Mouse (Mus musculus) stomach, embryonic 14.5 days (tissue): Measurements from ENCODE around the gene Focad. TPM values are rescaled to one million over a fixed set of nuclear protein-coding genes. Genes with fewer than 3 reads are reported as not detected.

Source experiments
- ATAC-seq: fragments of 200-750 bp; cut with Nextera tagmentation; 2 replicates; pipeline ENCODE4 v1.8.0; 2017; ENCODE audit warnings: low read depth, moderate TSS enrichment; ENCODE audit not compliant: insufficient number of reproducible peaks, insufficient read depth, low FRiP score
- H3K27ac ChIP-seq: fragments of 300-500 bp; sonication (generic); 2 replicates; pipeline ENCODE4 v1.5.1; 2014; ENCODE audit warnings: mild to moderate bottlenecking, low read length, moderate library complexity, mixed read lengths
- H3K27me3 ChIP-seq: fragments of 300-500 bp; sonication (generic); 2 replicates; pipeline ENCODE4 v1.6.1; 2014; ENCODE audit warnings: low read length, control low read depth, mixed read lengths; ENCODE audit not compliant: control insufficient read depth, insufficient read depth
- H3K36me3 ChIP-seq: fragments of 300-500 bp; sonication (generic); 2 replicates; pipeline ENCODE4 v1.6.1; 2014; ENCODE audit warnings: mild to moderate bottlenecking, control low read depth, low read length, moderate library complexity, mixed read lengths; ENCODE audit not compliant: control insufficient read depth, insufficient read depth
- H3K4me1 ChIP-seq: fragments of 300-500 bp; sonication (generic); 2 replicates; pipeline ENCODE4 v1.6.1; 2014; ENCODE audit warnings: low read length, control low read depth, mixed read lengths; ENCODE audit not compliant: control insufficient read depth, insufficient read depth
- H3K4me2 ChIP-seq: fragments of 300-500 bp; sonication (generic); replicated peaks from 2 replicates; pipeline ENCODE4 v1.6.1; 2014; ENCODE audit warnings: low read depth, low read length, control low read depth
- H3K4me3 ChIP-seq: fragments of 300-500 bp; sonication (generic); 2 replicates; pipeline ENCODE4 v1.5.1; 2014; ENCODE audit warnings: low read depth, low read length, control low read depth
- H3K9ac ChIP-seq: fragments of 300-500 bp; sonication (generic); replicated peaks from 2 replicates; pipeline ENCODE4 v1.6.1; 2014; ENCODE audit warnings: low read depth, mild to moderate bottlenecking, control low read depth, low read length, moderate library complexity, mixed read lengths
- H3K9me3 ChIP-seq: fragments of 300-500 bp; sonication (generic); 2 replicates; pipeline ENCODE4 v1.6.1; 2016; ENCODE audit warnings: low read depth, low read length, control low read depth; ENCODE audit not compliant: control insufficient read depth
- WGBS: fragments of 180-500 bp; shearing (Covaris S2); extraction: QIAGEN DNeasy Blood & Tissue Kit; methylation state at CpG from one replicate; pipeline ENCODE4 v1.1.7; 2014; 5-methylcytosine and 5-hydroxymethylcytosine counted together
- polyA plus RNA-seq: library from polyadenylated mRNA; unstranded; fragments of >200 nt; fragmentation: Nextera tagmentation; extraction: Ambion mirVana; gene quantifications from 2 replicates; pipeline ENCODE4 v1.2.1, GENCODE M21; 2014

Focad gene
- polyA plus RNA-seq, 1 experiment from 2014 or later, result 16.3 TPM

DNA sequence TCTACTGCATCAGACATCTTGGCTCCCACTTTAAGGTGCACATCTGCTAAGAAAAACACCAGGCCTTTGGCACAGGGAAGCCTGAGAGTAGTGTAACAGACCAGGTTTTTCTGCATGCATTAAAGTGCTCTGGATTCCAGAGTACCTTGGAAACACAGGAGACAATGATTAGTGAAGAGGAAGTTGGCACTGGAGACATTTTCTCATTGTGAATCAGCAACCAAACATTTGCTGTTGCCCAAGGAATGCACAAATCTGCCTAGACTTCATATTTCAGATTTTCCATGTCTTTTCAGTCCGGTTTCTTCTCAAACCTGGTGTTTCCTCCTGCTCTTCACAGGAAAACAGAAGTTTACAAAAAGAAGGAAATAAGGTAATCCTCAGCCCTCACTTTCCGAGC lies 317.9 kb downstream of the Focad start:
- no peak overlapping the region for H3K4me2 ChIP-seq
- no peaks in the 10 kb centered on the region for H3K36me3 ChIP-seq
- no peaks in the 10 kb centered on the region for H3K9me3 ChIP-seq
- no peak overlapping the region for H3K4me3 ChIP-seq
- H3K27me3 ChIP-seq, result no peaks in the 10 kb centered on the region
- no peak for ATAC-seq
- no peak overlapping the region for H3K9ac ChIP-seq
- 81% methylated on average over 2 of the region's 2 CpGs for WGBS
- peaks cover 4% of the 10 kb centered on the region; the same call in 1 of the 2 replicates for H3K4me1 ChIP-seq
- H3K27ac ChIP-seq, result no peak overlapping the region

DNA sequence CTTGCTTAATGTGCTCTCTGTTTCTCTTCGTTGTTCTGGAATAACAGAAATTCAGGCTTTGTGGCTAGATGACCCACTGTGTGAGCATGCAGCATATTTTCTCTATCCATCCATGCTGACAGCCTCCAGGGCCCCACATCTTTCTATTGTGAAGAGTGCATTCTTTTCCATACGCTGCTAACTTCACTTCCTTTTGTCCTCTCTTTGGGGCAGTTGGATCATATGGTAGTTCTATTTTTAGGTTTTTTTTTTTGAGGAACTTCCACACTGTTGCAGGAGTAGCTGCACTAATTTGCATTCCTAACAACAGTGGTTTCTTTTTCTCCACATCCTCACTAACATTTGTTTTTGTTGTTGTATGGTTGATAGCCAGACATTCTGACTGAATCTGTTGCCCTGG lies 320.6 kb downstream of the Focad start:
- WGBS, result 64% methylated on average over 2 of the region's 2 CpGs
- H3K9ac ChIP-seq, result no peak overlapping the region
- no peak for ATAC-seq
- H3K4me2 ChIP-seq, result no peak overlapping the region
- no peak overlapping the region for H3K27ac ChIP-seq
- peaks cover 4% of the 10 kb centered on the region; the same call in 1 of the 2 replicates for H3K4me1 ChIP-seq
- H3K9me3 ChIP-seq, result no peaks in the 10 kb centered on the region
- no peak overlapping the region for H3K4me3 ChIP-seq
- H3K36me3 ChIP-seq, result no peaks in the 10 kb centered on the region
- no peaks in the 10 kb centered on the region for H3K27me3 ChIP-seq

DNA sequence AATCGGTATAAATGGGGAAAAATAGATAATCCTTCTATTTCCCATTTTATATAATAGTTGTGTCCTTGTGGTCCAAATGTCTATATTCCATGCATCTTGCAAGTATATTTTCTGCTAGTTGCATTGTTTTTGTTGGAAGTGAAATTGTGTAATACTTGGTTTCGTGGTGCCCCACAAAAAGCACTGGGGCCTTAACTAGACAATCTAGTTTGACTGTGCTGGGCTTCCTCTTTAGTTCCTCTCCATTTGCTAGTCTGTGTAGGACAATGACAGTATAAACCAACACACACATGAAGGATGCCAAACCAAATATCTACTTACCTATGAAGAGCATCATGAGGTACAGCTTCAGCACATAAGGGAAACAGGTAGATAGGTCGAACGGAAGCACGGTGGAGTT lies 324.9 kb downstream of the Focad start:
- Histone ChIP-seq H3K4me3 (no peak overlapping the region), H3K9me3 (no peaks in the 10 kb centered on the region), H3K27ac (no peak overlapping the region), H3K27me3 (no peaks in the 10 kb centered on the region), H3K9ac (no peak overlapping the region), H3K4me2 (no peak overlapping the region), H3K4me1 (peaks cover 4% of the 10 kb centered on the region; the same call in 1 of the 2 replicates), H3K36me3 (no peaks in the 10 kb centered on the region)
- no peak for ATAC-seq
- WGBS, result 88% methylated on average over 5 of the region's 5 CpGs

DNA sequence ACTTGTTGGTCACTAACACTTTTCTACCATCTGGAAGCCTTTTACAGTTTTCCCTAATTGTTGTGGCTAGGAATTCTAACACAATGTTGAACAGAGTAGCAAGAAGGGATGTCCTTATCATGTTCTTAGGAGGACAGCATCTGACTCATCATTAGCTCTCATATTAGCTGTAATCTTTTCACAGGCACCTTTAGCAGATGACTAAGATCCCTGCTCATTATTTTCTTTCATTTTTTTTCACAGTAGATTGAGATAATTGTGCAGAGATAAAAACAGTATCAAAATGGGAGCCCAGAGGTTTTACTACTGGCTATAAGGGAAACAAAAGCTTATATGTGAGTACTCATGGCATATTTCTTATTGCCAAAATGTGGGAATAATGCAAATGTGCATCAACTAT lies 330.1 kb downstream of the Focad start:
- no peaks in the 10 kb centered on the region for H3K27me3 ChIP-seq
- H3K4me1 ChIP-seq, result no peaks in the 10 kb centered on the region
- no peak overlapping the region for H3K9ac ChIP-seq
- no peak overlapping the region for H3K4me2 ChIP-seq
- H3K36me3 ChIP-seq, result no peaks in the 10 kb centered on the region
- H3K27ac ChIP-seq, result no peak overlapping the region
- H3K9me3 ChIP-seq, result no peaks in the 10 kb centered on the region
- ATAC-seq, result no peak
- H3K4me3 ChIP-seq, result no peak overlapping the region

DNA sequence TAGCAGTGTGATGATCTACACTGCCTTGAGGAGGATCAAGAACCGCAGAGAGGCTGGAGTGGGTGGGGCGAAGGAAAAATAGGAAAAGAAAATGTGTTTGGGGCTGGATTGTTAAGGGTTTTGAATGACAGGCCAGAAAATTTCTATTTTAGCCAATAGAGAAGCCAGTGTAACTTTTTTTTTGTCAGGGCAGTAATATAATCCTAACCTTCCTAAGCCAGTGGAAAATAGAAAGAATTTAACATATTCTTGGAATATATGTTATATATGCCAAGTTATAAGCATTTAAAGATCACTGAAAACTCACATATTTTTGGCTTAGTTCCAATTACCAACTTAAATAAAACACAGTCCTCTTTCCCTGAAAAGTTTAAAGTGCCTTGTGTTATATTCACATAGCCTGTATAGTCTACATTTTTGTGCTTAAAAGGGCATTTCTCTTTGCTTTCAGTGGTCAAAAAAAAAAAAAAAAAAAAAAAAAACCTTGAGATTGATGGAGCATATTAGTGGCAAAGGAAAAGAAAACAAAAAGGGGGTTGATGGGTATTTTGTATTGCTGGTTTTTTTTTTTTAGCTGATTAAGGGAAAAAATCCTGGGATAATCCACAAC lies 333.3 kb downstream of the Focad start:
- H3K36me3 ChIP-seq, result no peaks in the 10 kb centered on the region
- no peaks in the 10 kb centered on the region for H3K9me3 ChIP-seq
- no peak overlapping the region for H3K4me3 ChIP-seq
- 76% methylated on average over 2 of the region's 2 CpGs for WGBS
- no peak overlapping the region for H3K4me2 ChIP-seq
- no peaks in the 10 kb centered on the region for H3K27me3 ChIP-seq
- H3K9ac ChIP-seq, result no peak overlapping the region
- H3K4me1 ChIP-seq, result no peaks in the 10 kb centered on the region
- ATAC-seq, result no peak
- peak overlapping the region; percentile 33; the same call in 1 of the 2 replicates for H3K27ac ChIP-seq

DNA sequence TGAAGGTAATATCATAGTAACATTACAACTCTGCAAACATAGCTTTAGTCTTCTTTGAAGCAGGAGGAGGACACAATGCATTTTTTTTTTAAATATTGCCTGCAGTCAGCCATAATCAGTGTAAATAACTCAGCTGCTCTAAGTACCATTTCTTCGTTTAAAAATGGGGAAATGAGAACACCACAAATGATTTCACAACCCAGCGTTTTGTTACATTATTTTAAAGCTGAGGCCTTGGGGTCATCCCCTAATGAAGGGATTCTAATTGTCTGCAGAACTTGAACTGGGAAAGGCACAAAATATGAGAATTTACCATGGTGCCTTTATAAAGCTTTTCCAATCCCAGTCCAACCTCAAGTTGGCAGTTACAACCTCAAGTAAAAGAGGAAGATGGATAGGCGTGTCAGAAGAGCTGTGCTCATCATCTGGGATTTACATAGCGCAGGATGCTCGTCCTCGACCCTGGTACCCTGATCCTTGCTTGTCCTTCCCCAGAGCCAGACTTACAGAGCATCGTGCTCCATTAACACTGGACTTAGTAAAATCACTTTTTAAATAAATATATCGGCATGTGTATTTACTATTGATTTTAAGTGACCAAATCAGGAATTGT lies 338.1 kb downstream of the Focad start:
- Histone ChIP-seq H3K36me3 (no peaks in the 10 kb centered on the region), H3K27me3 (no peaks in the 10 kb centered on the region), H3K27ac (no peak overlapping the region), H3K9ac (no peak overlapping the region), H3K4me1 (no peaks in the 10 kb centered on the region), H3K4me3 (no peak overlapping the region), H3K9me3 (no peaks in the 10 kb centered on the region), H3K4me2 (no peak overlapping the region)
- ATAC-seq, result no peak
- WGBS, result 76% methylated on average over 8 of the region's 8 CpGs

DNA sequence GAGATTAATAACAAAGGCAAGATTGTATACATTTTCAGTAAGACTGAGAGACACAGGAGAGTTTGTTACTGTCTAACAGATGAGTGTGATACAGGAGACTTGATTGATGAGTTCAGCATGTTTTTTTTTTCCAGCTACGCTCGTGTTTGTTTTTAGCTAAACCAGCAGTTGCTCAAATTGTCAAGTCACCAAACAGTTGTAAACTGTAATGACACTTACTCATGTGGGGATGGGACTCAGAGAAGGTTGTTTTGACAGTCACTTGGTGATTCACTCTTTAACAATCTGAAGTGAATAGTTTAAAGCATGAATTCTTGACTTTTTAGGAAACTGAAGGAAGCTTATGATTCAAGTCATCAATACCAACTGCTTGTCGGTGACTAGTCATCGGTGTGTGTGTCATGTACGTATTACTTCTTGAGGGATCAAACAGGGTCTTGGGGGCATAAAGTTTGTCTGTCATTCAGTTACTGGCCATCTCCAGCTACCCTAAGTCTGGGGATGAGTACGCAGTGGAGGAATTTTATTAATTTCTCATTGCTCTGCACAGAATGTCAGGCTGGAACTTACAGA lies 342.2 kb downstream of the Focad start:
- no peak overlapping the region for H3K4me2 ChIP-seq
- ATAC-seq, result no peak
- 45% methylated on average over 6 of the region's 6 CpGs for WGBS

DNA sequence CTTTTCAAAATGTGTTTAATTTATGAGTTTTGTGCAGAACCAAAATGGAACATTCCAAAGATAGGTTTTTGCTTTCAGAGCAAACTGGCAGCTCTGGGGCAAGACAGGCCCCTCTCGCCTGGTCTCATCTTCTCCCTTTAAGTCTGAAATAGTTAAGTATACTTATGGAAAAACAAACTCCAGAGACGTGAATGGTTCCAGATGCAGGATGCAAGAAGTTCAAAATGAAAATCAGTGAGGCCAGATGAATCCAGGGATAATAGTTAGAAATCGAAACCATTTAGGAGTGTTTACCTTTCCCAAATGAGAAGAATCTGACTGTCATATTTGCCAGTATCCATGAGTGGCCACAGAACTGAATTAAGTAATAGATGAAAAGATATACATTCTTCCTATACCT lies 342.7 kb downstream of the Focad start:
- Histone ChIP-seq H3K27me3 (no peaks in the 10 kb centered on the region), H3K9me3 (no peaks in the 10 kb centered on the region), H3K4me1 (peaks cover 7% of the 10 kb centered on the region; the same call in 1 of the 2 replicates), H3K4me3 (no peak overlapping the region), H3K4me2 (no peak overlapping the region), H3K9ac (no peak overlapping the region), H3K27ac (no peak overlapping the region), H3K36me3 (no peaks in the 10 kb centered on the region)
- ATAC-seq, result no peak
- WGBS, result 46% methylated on average over 3 of the region's 3 CpGs

More for the DNA sequence above, 342.2 kb downstream of the Focad start:
- no peaks in the 10 kb centered on the region for H3K27me3 ChIP-seq
- no peak overlapping the region for H3K27ac ChIP-seq
- no peak overlapping the region for H3K9ac ChIP-seq
- peaks cover 7% of the 10 kb centered on the region; the same call in 1 of the 2 replicates for H3K4me1 ChIP-seq
- no peaks in the 10 kb centered on the region for H3K36me3 ChIP-seq
- no peak overlapping the region for H3K4me3 ChIP-seq
- H3K9me3 ChIP-seq, result no peaks in the 10 kb centered on the region
